Mouse (Mus musculus) left cerebral cortex, postnatal 10 days (tissue): ENCODE results near the gene Gas2l1. TPM values are rescaled to one million over a fixed set of nuclear protein-coding genes. Genes with fewer than 3 reads are reported as not detected.

Experiments
- DNase-seq, 2 experiments: peaks; one replicate each; pipeline ENCODE4 v3.0.0; 2021 to 2022; ENCODE audit warnings: low spot score in 2 of 2, mixed read lengths in 1 of 2; ENCODE audit errors: extremely low spot score in 1 of 2
- intact Hi-C: fragments of 180-260 bp; cut with DNase I; formaldehyde crosslinking; loops from one replicate; pipeline ENCODE4 v1.15.1; 2025
- microRNA-seq: library from miRNA; unstranded; fragments of <30 nt; microRNA quantifications from one replicate; pipeline ENCODE4 v1.2.0, GENCODE M21; 2022
- total RNA-seq, 2 experiments: library from RNA; stranded (reverse); gene quantifications; 2 replicates each; pipeline ENCODE4 v1.2.3; 2021

Gene Gas2l1
- total RNA-seq, 2 experiments from 2014 or later = 48.1 to 48.3 TPM

GRCm38 (mm10) chr11:5015720-5016119 lies 49.4 kb downstream of the Gas2l1 start:
- peak; percentile 74 to 75 for DNase-seq
- intact Hi-C loops = loop anchor here (5.0 kb wide), 1 partner anchor 42 kb away; the partner anchor contains the start of gene Rasl10a

- intact Hi-C loops = no loop called here
- DNase-seq = no peak
These were observed 52.9 kb downstream of the Gas2l1 start for GRCm38 (mm10) chr11:5012213-5012715.

GRCm38 (mm10) chr11:5011480-5011879 lies 53.6 kb downstream of the Gas2l1 start:
- intact Hi-C loops = no loop called here

GRCm38 (mm10) chr11:5010205-5010604 lies 54.9 kb downstream of the Gas2l1 start:
- no peak for DNase-seq
- intact Hi-C loops = no loop called here

More at GRCm38 (mm10) chr11:5011480-5011879, 53.6 kb downstream of the Gas2l1 start:
- DNase-seq = no peak

GRCm38 (mm10) chr11:5009354-5010074 lies 55.6 kb downstream of the Gas2l1 start:
- intact Hi-C loops = no loop called here
- no peak for DNase-seq

GRCm38 (mm10) chr11:5008867-5009266 lies 56.3 kb downstream of the Gas2l1 start:
- no peak for DNase-seq
- intact Hi-C loops = no loop called here

GRCm38 (mm10) chr11:5007186-5007585 lies 57.9 kb downstream of the Gas2l1 start:
- intact Hi-C loops = no loop called here
- no peak for DNase-seq

GRCm38 (mm10) chr11:5005528-5005927 lies 59.6 kb downstream of the Gas2l1 start:
- DNase-seq = no peak
- intact Hi-C loops = no loop called here

Small RNAs within 50 kb of the gene (microRNA-seq; reads per million reads assigned to microRNA genes)
- gene Gm47296 = not detected

Other genes with a start within 250 kb of the Gas2l1 start
- gene Nf2, start 215.8 kb downstream of the Gas2l1 start, total RNA-seq = 100 to 1,000 TPM; 130 to 131 TPM
- 10 to 100 TPM; 91.5 to 91.9 TPM for gene Nipsnap1, start 191.4 kb downstream of the Gas2l1 start, total RNA-seq
- 10 to 100 TPM; 39.5 to 40.2 TPM for gene Thoc5, start 170.0 kb downstream of the Gas2l1 start, total RNA-seq
- gene Nefh, start 117.3 kb downstream of the Gas2l1 start, total RNA-seq = 10 to 100 TPM; 24.5 to 24.6 TPM
- 100 to 1,000 TPM; 118 to 134 TPM for gene Ap1b1, start 78.5 kb downstream of the Gas2l1 start, total RNA-seq
- gene Rasl10a, start 7.2 kb downstream of the Gas2l1 start, total RNA-seq = 10 to 100 TPM; 43.2 to 47.9 TPM
- 10 to 100 TPM; 23.4 to 24.6 TPM for gene Rhbdd3, start 33.6 kb upstream of the Gas2l1 start, total RNA-seq
- gene Ewsr1, start 33.9 kb upstream of the Gas2l1 start, total RNA-seq = 100 to 1,000 TPM; 303 to 308 TPM
- 10 to 100 TPM; 49.3 to 54.0 TPM for gene Emid1, start 86.9 kb upstream of the Gas2l1 start, total RNA-seq
- 1 to 10 TPM; 9.2 to 9.5 TPM for gene Kremen1, start 196.2 kb upstream of the Gas2l1 start, total RNA-seq